Comparison of ENCODE assay signal across 24 mouse cellular contexts in the genomic region with DNA sequence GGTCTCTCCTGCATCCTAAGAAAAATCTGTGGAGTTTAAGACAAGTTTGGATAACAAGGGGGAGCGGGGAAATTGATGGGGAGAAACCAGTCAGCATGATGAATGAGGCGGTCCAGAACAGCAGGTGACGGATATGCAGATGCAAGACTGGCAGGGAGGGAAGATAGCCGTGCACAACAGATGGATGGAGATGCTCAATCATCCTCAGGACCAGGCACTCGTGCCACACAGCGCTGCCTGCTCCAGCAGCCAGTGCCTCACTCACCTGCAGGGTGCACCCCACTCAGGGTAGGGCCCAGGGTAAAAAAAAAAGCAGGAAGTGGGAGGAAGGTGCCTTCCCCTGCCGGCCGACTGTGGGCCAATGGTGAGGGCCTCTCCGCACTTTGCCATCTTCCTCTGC.
DNase-seq lines count a peak whose midpoint lies in the region; ATAC-seq lines count a peak whose summit lies in the region.
"Had no signal": no experiment of that assay in that cellular context is flagged by ENCODE, and none has a peak within 500 bp of the region (broad histone marks: within the 10 kb centered on the region; RNA-seq: fewer than 3 reads in every experiment).

No protein-coding gene starts in this region.

- H3K4me1 ChIP-seq in hindbrain, embryonic 11.5 days (replicated peaks; ENCODE audit: control insufficient read depth, insufficient read depth, low read length), result peaks cover 8% of the 10 kb centered on the region; the same call in 1 of the 2 replicates
- H3K4me1 ChIP-seq in hindbrain, embryonic 14.5 days (replicated peaks; ENCODE audit: control insufficient read depth, insufficient read depth, low read length), result peaks cover 21% of the 10 kb centered on the region
- H3K4me1 ChIP-seq in neural tube, embryonic 13.5 days (replicated peaks), result peaks cover 52% of the 10 kb centered on the region

- H3K4me3 ChIP-seq in hindbrain, embryonic 11.5 days (ENCODE audit: low read depth, low read length), result no peak overlapping the region
- no peak overlapping the region for H3K4me3 ChIP-seq in hindbrain, embryonic 14.5 days (replicated peaks; ENCODE audit: low read length)
- H3K4me3 ChIP-seq in neural tube, embryonic 13.5 days, result no peak overlapping the region
- H3K4me3 ChIP-seq: embryonic facial prominence, embryonic 15.5 days; heart, adult 2 months; heart, embryonic 15.5 days; limb, embryonic 13.5 days; lung, embryonic 15.5 days; midbrain, embryonic 12.5 days had no signal

- H3K4me2 ChIP-seq in hindbrain, embryonic 11.5 days (replicated peaks; ENCODE audit: low read depth, low read length), result no peak overlapping the region
- no peak overlapping the region for H3K4me2 ChIP-seq in hindbrain, embryonic 14.5 days (replicated peaks)
- H3K4me2 ChIP-seq in neural tube, embryonic 13.5 days, result no peak overlapping the region
- H3K4me2 ChIP-seq: embryonic facial prominence, embryonic 15.5 days; heart, embryonic 15.5 days; limb, embryonic 13.5 days; lung, embryonic 15.5 days; midbrain, embryonic 12.5 days had no signal

- ATAC-seq in hindbrain, embryonic 11.5 days (ENCODE audit: low FRiP score), result no peak
- no peak for ATAC-seq in hindbrain, embryonic 14.5 days (ENCODE audit: low FRiP score)
- 0 out of 2 replicates have a peak, but pooled peaks have one; percentile 49 for ATAC-seq in neural tube, embryonic 13.5 days (ENCODE audit: low read depth)
- ATAC-seq: intestine, embryonic 16.5 days had no signal

- H3K36me3 ChIP-seq in hindbrain, embryonic 11.5 days (ENCODE audit: control insufficient read depth, insufficient read depth, low read length), result no peaks in the 10 kb centered on the region
- H3K36me3 ChIP-seq in hindbrain, embryonic 14.5 days (replicated peaks; ENCODE audit: control insufficient read depth, insufficient read depth), result no peaks in the 10 kb centered on the region
- H3K36me3 ChIP-seq in neural tube, embryonic 13.5 days, result no peaks in the 10 kb centered on the region
- H3K36me3 ChIP-seq: embryonic facial prominence, embryonic 15.5 days; heart, embryonic 15.5 days; midbrain, embryonic 12.5 days had no signal

- H3K9ac ChIP-seq in hindbrain, embryonic 11.5 days (ENCODE audit: low read depth, low read length), result no peak overlapping the region
- H3K9ac ChIP-seq in hindbrain, embryonic 14.5 days, result no peak overlapping the region
- H3K9ac ChIP-seq in neural tube, embryonic 13.5 days, result no peak overlapping the region
- H3K9ac ChIP-seq: embryonic facial prominence, embryonic 15.5 days; heart, embryonic 15.5 days; limb, embryonic 13.5 days; liver, embryonic 14.5 days; lung, embryonic 15.5 days; midbrain, embryonic 12.5 days had no signal

- no peaks in the 10 kb centered on the region for H3K27me3 ChIP-seq in hindbrain, embryonic 11.5 days (ENCODE audit: control insufficient read depth, insufficient read depth, low read length)
- H3K27me3 ChIP-seq in hindbrain, embryonic 14.5 days (ENCODE audit: control insufficient read depth, insufficient read depth, low read length), result no peaks in the 10 kb centered on the region
- H3K27me3 ChIP-seq in neural tube, embryonic 13.5 days, result no peaks in the 10 kb centered on the region
- H3K27me3 ChIP-seq: embryonic facial prominence, embryonic 15.5 days; heart, embryonic 15.5 days; limb, embryonic 13.5 days; lung, embryonic 15.5 days had no signal

- WGBS in hindbrain, embryonic 11.5 days, result 37% methylated on average over 9 of the region's 9 CpGs
- 30% methylated on average over 9 of the region's 9 CpGs for WGBS in hindbrain, embryonic 14.5 days
- WGBS in neural tube, embryonic 13.5 days, result 24% methylated on average over 9 of the region's 9 CpGs

- H3K9me3 ChIP-seq in hindbrain, embryonic 11.5 days (ENCODE audit: control insufficient read depth, low read length), result no peaks in the 10 kb centered on the region
- H3K9me3 ChIP-seq in hindbrain, embryonic 14.5 days (ENCODE audit: control insufficient read depth, low read length), result no peaks in the 10 kb centered on the region
- no peaks in the 10 kb centered on the region for H3K9me3 ChIP-seq in neural tube, embryonic 13.5 days
- H3K9me3 ChIP-seq: embryonic facial prominence, embryonic 15.5 days; heart, embryonic 15.5 days; limb, embryonic 13.5 days; lung, embryonic 15.5 days; midbrain, embryonic 12.5 days had no signal

- H3K27ac ChIP-seq in hindbrain, embryonic 11.5 days (ENCODE audit: low read depth, low read length), result peak overlapping the region; percentile 60; the same call in 1 of the 2 replicates
- no peak overlapping the region for H3K27ac ChIP-seq in hindbrain, embryonic 14.5 days
- H3K27ac ChIP-seq in neural tube, embryonic 13.5 days (replicated peaks), result peak overlapping the region; percentile 54
- H3K27ac ChIP-seq: embryonic facial prominence, embryonic 15.5 days; heart, adult 2 months; heart, embryonic 15.5 days; limb, embryonic 13.5 days; liver, embryonic 14.5 days; lung, embryonic 15.5 days; macrophage; midbrain, embryonic 12.5 days; stomach, postnatal 0 days had no signal

- DNase-seq in hindbrain, embryonic 11.5 days (ENCODE audit: low spot score), result peak; percentile 35
- no peak for DNase-seq in hindbrain, embryonic 14.5 days (ENCODE audit: low spot score)
- DNase-seq in thymus, postnatal 14 days, result peak; percentile 30
- no peak for DNase-seq in thymus, adult 18-20 months
- DNase-seq in kidney, postnatal 25 days, result no peak
- DNase-seq in layer of hippocampus, postnatal 25 days (ENCODE audit: extremely low spot score in 1 of 2, low spot score in 1 of 2), result no peak
- DNase-seq: adrenal gland, adult 8-10 months; B cell, adult 2 months; cerebellum, adult 11-12 months; cerebellum, postnatal 25 days; embryo, embryonic 11 days; gastrocnemius, postnatal 25 days; heart, adult 2 months; right cerebral cortex, adult 18-20 months had no signal

Comparison
In these comparisons a context has a peak if more than half of its experiments do, and no peak if none do; other contexts are left out.
1. DNase-seq: peak in hindbrain, embryonic 11.5 days (single experiment) and thymus, postnatal 14 days (single experiment); none in hindbrain, embryonic 14.5 days (single experiment), thymus, adult 18-20 months (0 of 2), kidney, postnatal 25 days (0 of 2) and layer of hippocampus, postnatal 25 days (0 of 2).